Mouse (Mus musculus) forebrain, embryonic 16.5 days (tissue): ENCODE data around the gene Dennd1a. TPM values are rescaled to one million over a fixed set of nuclear protein-coding genes. Genes with fewer than 3 reads are reported as not detected.

Source experiments
- ATAC-seq: fragments of 200-750 bp; cut with Nextera tagmentation; 2 replicates; pipeline ENCODE4 v1.8.0; 2017; ENCODE audit warnings: mild to moderate bottlenecking, moderate library complexity
- H3K27ac ChIP-seq: fragments of 300-500 bp; sonication (generic); 2 replicates; pipeline ENCODE4 v1.5.1; 2014; ENCODE audit warnings: low read length, control low read depth
- H3K27me3 ChIP-seq: fragments of 300-500 bp; sonication (generic); replicated peaks from 2 replicates; pipeline ENCODE4 v1.6.1; 2014; ENCODE audit warnings: low read length; ENCODE audit not compliant: control insufficient read depth, insufficient read depth
- H3K36me3 ChIP-seq: fragments of 300-500 bp; sonication (generic); 2 replicates; pipeline ENCODE4 v1.6.1; 2014; ENCODE audit not compliant: control insufficient read depth, insufficient read depth
- H3K4me1 ChIP-seq: fragments of 300-500 bp; sonication (generic); replicated peaks from 2 replicates; pipeline ENCODE4 v1.6.1; 2014; ENCODE audit warnings: low read length; ENCODE audit not compliant: control insufficient read depth, insufficient read depth
- H3K4me2 ChIP-seq: fragments of 300-500 bp; sonication (generic); 2 replicates; pipeline ENCODE4 v1.6.1; 2014; ENCODE audit warnings: mild to moderate bottlenecking, low read length, control low read depth
- H3K4me3 ChIP-seq: fragments of 300-500 bp; sonication (generic); replicated peaks from 2 replicates; pipeline ENCODE4 v1.5.1; 2014; ENCODE audit warnings: mild to moderate bottlenecking, low read length, control low read depth
- H3K9ac ChIP-seq: fragments of 300-500 bp; sonication (generic); replicated peaks from 2 replicates; pipeline ENCODE4 v1.6.1; 2014; ENCODE audit warnings: low read depth, low read length, control low read depth
- H3K9me3 ChIP-seq: fragments of 300-500 bp; sonication (generic); 2 replicates; pipeline ENCODE4 v1.6.1; 2016; ENCODE audit warnings: low read length; ENCODE audit not compliant: control insufficient read depth
- WGBS: fragments of 180-500 bp; shearing (Covaris S2); extraction: QIAGEN DNeasy Blood & Tissue Kit; methylation state at CpG from one replicate; pipeline ENCODE4 v1.1.7; 2014; 5-methylcytosine and 5-hydroxymethylcytosine counted together
- polyA plus RNA-seq: library from polyadenylated mRNA; unstranded; fragments of >200 nt; fragmentation: Nextera tagmentation; extraction: Ambion mirVana; gene quantifications from 2 replicates; pipeline ENCODE4 v1.2.1, GENCODE M21; 2015

Dennd1a gene
- polyA plus RNA-seq, 1 experiment from 2014 or later, result 19.5 TPM

DNA sequence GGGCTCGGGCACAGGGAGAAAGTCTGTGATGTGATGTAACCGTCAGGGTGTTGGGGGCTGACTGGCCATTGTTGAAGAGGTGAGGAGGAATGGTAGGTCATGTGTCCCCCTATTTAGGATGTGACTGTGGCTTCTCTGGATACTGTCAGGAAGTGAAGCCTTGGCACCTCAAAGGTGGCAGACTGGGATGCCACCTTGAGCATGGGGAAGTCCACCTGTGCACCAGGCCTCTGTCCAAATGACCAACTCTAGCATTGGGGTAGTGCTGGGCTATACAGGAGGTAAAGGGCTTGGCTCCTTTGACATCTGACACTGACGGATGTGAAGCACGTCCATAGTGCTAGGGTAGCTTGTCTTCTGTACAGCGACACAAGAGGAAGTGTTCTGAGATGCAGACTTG lies 474.8 kb downstream of the Dennd1a start:
- Histone ChIP-seq H3K4me1 (peaks cover 8% of the 10 kb centered on the region), H3K4me2 (no peak overlapping the region)
- whole genome bisulfite sequencing, result 86% methylated on average over 5 of the region's 5 CpGs

DNA sequence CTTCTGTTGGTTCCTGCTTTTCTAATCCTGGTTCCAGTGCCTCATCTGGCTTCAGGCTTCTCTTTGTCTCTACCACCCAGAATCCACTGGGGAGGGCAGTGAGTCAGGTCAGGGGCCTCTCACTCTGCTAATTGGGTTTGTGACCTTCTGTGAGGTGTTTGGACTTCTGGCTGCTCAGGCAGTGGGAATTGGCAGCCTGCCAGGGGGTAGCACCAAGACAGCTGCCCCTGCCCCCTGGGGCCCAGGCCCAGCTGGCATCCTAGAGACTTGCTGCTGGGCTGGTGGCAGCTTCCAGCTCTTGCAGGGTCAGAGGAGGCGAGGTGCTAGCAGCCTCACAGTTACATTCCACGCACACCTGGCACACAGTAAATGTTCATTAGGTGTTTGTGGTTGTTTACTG lies 475.5 kb downstream of the Dennd1a start:
- Histone ChIP-seq H3K4me3 (no peak overlapping the region), H3K36me3 (no peaks in the 10 kb centered on the region), H3K9ac (no peak overlapping the region), H3K27ac (no peak overlapping the region), H3K4me2 (no peak overlapping the region), H3K9me3 (no peaks in the 10 kb centered on the region), H3K27me3 (no peaks in the 10 kb centered on the region), H3K4me1 (peaks cover 8% of the 10 kb centered on the region)
- 48% methylated on average over 2 of the region's 2 CpGs for WGBS
- ATAC-seq, result no peak

More for the DNA sequence above, 474.8 kb downstream of the Dennd1a start:
- H3K9me3 ChIP-seq, result no peaks in the 10 kb centered on the region
- no peak overlapping the region for H3K9ac ChIP-seq
- H3K27ac ChIP-seq, result no peak overlapping the region
- ATAC-seq, result no peak
- no peak overlapping the region for H3K4me3 ChIP-seq
- no peaks in the 10 kb centered on the region for H3K36me3 ChIP-seq
- H3K27me3 ChIP-seq, result no peaks in the 10 kb centered on the region

- Histone ChIP-seq H3K27me3 (no peaks in the 10 kb centered on the region), H3K9me3 (no peaks in the 10 kb centered on the region), H3K4me2 (no peak overlapping the region), H3K27ac (no peak overlapping the region), H3K4me3 (no peak overlapping the region), H3K4me1 (no peaks in the 10 kb centered on the region; the same call in none of the 2 replicates), H3K36me3 (no peaks in the 10 kb centered on the region), H3K9ac (no peak overlapping the region; the same call in 1 of the 2 replicates)
- peak; percentile 66 for ATAC-seq
- WGBS, result 45% methylated on average over 4 of the region's 4 CpGs
These were observed 484.5 kb downstream of the Dennd1a start for GRCm38 (mm10) chr2:37802610-37803212.

DNA sequence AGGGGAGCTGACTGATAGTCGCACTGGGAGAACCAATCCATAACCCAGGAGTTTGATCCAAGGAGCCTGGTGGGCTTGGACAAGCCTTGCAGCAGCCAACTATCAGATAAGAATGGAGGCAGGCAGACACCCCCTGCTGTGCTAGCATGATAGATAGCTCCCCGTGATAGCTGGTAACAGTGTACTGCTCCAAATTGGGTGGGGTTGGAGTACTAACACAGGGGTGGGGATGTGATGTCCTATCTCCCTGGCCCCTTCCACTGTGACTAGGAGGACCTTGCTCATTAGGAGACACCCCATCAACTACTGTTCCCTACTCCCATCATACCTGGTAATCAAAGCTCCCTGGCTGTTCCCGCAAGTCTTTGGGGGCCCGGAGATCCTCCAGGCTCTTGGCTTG lies 485.5 kb downstream of the Dennd1a start:
- Histone ChIP-seq H3K9ac (no peak overlapping the region), H3K4me1 (no peaks in the 10 kb centered on the region; the same call in none of the 2 replicates), H3K4me2 (no peak overlapping the region), H3K27me3 (no peaks in the 10 kb centered on the region), H3K27ac (no peak overlapping the region), H3K4me3 (no peak overlapping the region), H3K36me3 (no peaks in the 10 kb centered on the region), H3K9me3 (no peaks in the 10 kb centered on the region)
- 87% methylated on average over 4 of the region's 4 CpGs for WGBS
- ATAC-seq, result no peak

- H3K4me1 ChIP-seq, result no peaks in the 10 kb centered on the region; the same call in none of the 2 replicates
- no peak overlapping the region for H3K27ac ChIP-seq
- no peaks in the 10 kb centered on the region for H3K9me3 ChIP-seq
- WGBS, result 39% methylated on average over 6 of the region's 6 CpGs
- no peak overlapping the region for H3K4me2 ChIP-seq
- no peak overlapping the region for H3K4me3 ChIP-seq
- H3K27me3 ChIP-seq, result no peaks in the 10 kb centered on the region
- no peak for ATAC-seq
- H3K9ac ChIP-seq, result no peak overlapping the region
- H3K36me3 ChIP-seq, result no peaks in the 10 kb centered on the region
These were observed 488.1 kb downstream of the Dennd1a start for GRCm38 (mm10) chr2:37799137-37799536.

DNA sequence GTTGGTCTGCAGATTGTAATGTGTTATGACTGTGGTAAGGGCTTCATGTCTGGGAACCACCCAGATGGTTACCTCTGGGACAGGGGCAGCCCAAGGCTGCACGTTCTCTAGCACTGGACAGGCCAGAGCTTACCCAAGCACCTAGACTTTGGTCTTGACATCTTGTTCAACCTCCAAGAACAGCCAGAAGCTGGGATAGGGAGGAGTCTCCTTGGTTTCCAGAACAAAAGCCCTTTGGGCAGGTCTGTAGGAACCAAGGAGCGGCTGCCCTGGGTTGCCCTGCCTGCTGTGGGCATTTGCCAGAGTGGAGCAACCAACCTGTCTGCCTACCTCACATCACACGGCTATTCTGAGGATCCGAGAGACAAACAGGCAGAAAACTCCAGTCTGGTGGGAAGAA lies 490.1 kb downstream of the Dennd1a start:
- Histone ChIP-seq H3K4me2 (no peak overlapping the region), H3K4me3 (no peak overlapping the region), H3K36me3 (no peaks in the 10 kb centered on the region), H3K27me3 (no peaks in the 10 kb centered on the region), H3K27ac (no peak overlapping the region), H3K4me1 (no peaks in the 10 kb centered on the region; the same call in none of the 2 replicates), H3K9ac (no peak overlapping the region), H3K9me3 (no peaks in the 10 kb centered on the region)
- 91% methylated on average over 4 of the region's 4 CpGs for WGBS
- no peak for ATAC-seq

GRCm38 (mm10) chr2:37796021-37796420 lies 491.2 kb downstream of the Dennd1a start:
- H3K9me3 ChIP-seq, result no peaks in the 10 kb centered on the region
- no peak overlapping the region for H3K27ac ChIP-seq
- no peak for ATAC-seq
- 81% methylated on average over 1 of the region's 1 CpGs for WGBS
- no peaks in the 10 kb centered on the region for H3K36me3 ChIP-seq
- H3K4me1 ChIP-seq, result no peaks in the 10 kb centered on the region; the same call in none of the 2 replicates
- H3K27me3 ChIP-seq, result no peaks in the 10 kb centered on the region
- no peak overlapping the region for H3K4me3 ChIP-seq
- no peak overlapping the region for H3K4me2 ChIP-seq
- H3K9ac ChIP-seq, result no peak overlapping the region

- 94% methylated on average over 4 of the region's 4 CpGs for WGBS
These were observed 495.9 kb downstream of the Dennd1a start for GRCm38 (mm10) chr2:37791340-37791739.

GRCm38 (mm10) chr2:37790738-37791137 lies 496.5 kb downstream of the Dennd1a start:
- H3K4me3 ChIP-seq, result no peak overlapping the region
- H3K4me1 ChIP-seq, result peaks cover 15% of the 10 kb centered on the region
- no peaks in the 10 kb centered on the region for H3K9me3 ChIP-seq
- H3K4me2 ChIP-seq, result no peak overlapping the region
- no peak overlapping the region for H3K9ac ChIP-seq
- no peaks in the 10 kb centered on the region for H3K36me3 ChIP-seq
- no peaks in the 10 kb centered on the region for H3K27me3 ChIP-seq
- H3K27ac ChIP-seq, result no peak overlapping the region
- no peak for ATAC-seq
- WGBS, result 90% methylated on average over 14 of the region's 14 CpGs

More at GRCm38 (mm10) chr2:37791340-37791739, 495.9 kb downstream of the Dennd1a start:
- no peaks in the 10 kb centered on the region for H3K9me3 ChIP-seq
- H3K4me2 ChIP-seq, result no peak overlapping the region
- no peaks in the 10 kb centered on the region for H3K27me3 ChIP-seq
- H3K36me3 ChIP-seq, result no peaks in the 10 kb centered on the region
- no peak overlapping the region for H3K27ac ChIP-seq
- ATAC-seq, result no peak
- H3K4me3 ChIP-seq, result no peak overlapping the region
- H3K9ac ChIP-seq, result no peak overlapping the region
- H3K4me1 ChIP-seq, result peaks cover 14% of the 10 kb centered on the region

GRCm38 (mm10) chr2:37789995-37790394 lies 497.2 kb downstream of the Dennd1a start:
- ATAC-seq, result no peak
- WGBS, result 91% methylated on average over 10 of the region's 10 CpGs

More at GRCm38 (mm10) chr2:37789995-37790394, 497.2 kb downstream of the Dennd1a start:
- H3K4me3 ChIP-seq, result no peak overlapping the region
- no peaks in the 10 kb centered on the region for H3K9me3 ChIP-seq
- H3K9ac ChIP-seq, result no peak overlapping the region
- H3K36me3 ChIP-seq, result no peaks in the 10 kb centered on the region
- no peak overlapping the region for H3K4me2 ChIP-seq
- H3K27ac ChIP-seq, result no peak overlapping the region
- peaks cover 15% of the 10 kb centered on the region for H3K4me1 ChIP-seq
- no peaks in the 10 kb centered on the region for H3K27me3 ChIP-seq
